Mouse (Mus musculus) megakaryocyte, embryonic 14.5 days (primary cell): ENCODE measurements at regions not wholly inside any gene's neighbourhood (a gene's known extent, or its start where the extent isn't known, plus 50 kb on each side); places are given as distances from the start of the nearest gene placed in this dataset.

Source experiments
- FLI1 ChIP-seq: IDR thresholded peaks from 2 replicates; pipeline ENCODE4 v1.6.1; 2012; ENCODE audit warnings: low read length, inconsistent platforms, mixed read lengths
- GATA1 ChIP-seq: IDR thresholded peaks from 3 replicates; pipeline ENCODE4 v1.6.1; 2012; ENCODE audit warnings: mixed read lengths, low read length, inconsistent platforms, borderline replicate concordance

- TF ChIP-seq GATA1: no peak
- no peak for TF ChIP-seq FLI1
These were observed 174.7 kb downstream of the Thbs2 start for GRCm38 (mm10) chr17:14519367-14519766.
